ENCODE assay signal across 16 mouse cellular contexts in the genomic region with DNA sequence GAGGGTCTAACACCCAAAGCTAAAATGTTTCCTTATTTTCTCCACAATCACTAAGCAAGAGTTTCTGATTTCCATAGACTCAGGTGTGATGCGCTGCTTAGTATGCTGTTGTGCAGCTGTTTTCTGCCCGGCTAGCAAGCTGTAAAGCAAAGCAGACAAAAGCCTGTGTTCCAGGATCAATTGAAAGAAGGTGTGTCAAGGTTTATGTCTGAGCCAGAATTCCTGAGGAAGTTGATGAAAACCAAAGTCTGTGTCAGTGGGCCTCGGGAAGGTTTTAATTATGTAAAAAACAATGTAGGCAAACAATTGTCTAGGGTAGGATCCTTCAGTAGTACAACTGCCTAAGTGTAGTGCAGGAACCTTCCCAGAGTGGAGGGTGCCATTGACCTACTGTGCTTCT.
DNase-seq lines count a peak whose midpoint lies in the region; ATAC-seq and TF ChIP-seq lines count a peak whose summit lies in the region.
"Had no signal": no experiment of that assay in that cellular context is flagged by ENCODE, and none has a peak within 500 bp of the region (broad histone marks: within the 10 kb centered on the region; RNA-seq: fewer than 3 reads in every experiment).

No protein-coding gene starts in this region.

- DNase-seq in hindbrain, embryonic 10.5 days (ENCODE audit: low spot score): no peak
- no peak for DNase-seq in hindbrain, postnatal 0 days (ENCODE audit: low spot score)
- DNase-seq in neural tube, embryonic 10.5 days (ENCODE audit: extremely low spot score, low spot score): no peak
- peak; percentile 33 for DNase-seq in forelimb bud, embryonic 11.5 days (ENCODE audit: low read depth, low spot score)
- DNase-seq in left cerebral cortex, adult 11 months (ENCODE audit: low spot score): no peak
- DNase-seq in cerebellum, adult 18-20 months: no peak
- DNase-seq in cerebellum, adult 11 months: no peak
- DNase-seq: adrenal gland, postnatal 36 days; B cell, adult 2 months; cerebellum, adult 9-10 months; gastrocnemius, postnatal 36 days; lung, adult 2 months; thymus, adult 18-20 months had no signal

- H3K9ac ChIP-seq in hindbrain, postnatal 0 days (replicated peaks; ENCODE audit: low read length): no peak overlapping the region
- H3K9ac ChIP-seq in neural tube, embryonic 13.5 days: no peak overlapping the region

- H3K4me2 ChIP-seq in hindbrain, postnatal 0 days (ENCODE audit: low read depth, low read length): no peak overlapping the region
- no peak overlapping the region for H3K4me2 ChIP-seq in neural tube, embryonic 13.5 days

- WGBS in hindbrain, embryonic 10.5 days: 73% methylated on average over 3 of the region's 3 CpGs
- WGBS in hindbrain, postnatal 0 days: 67% methylated on average over 3 of the region's 3 CpGs
- WGBS in neural tube, embryonic 13.5 days: 66% methylated on average over 3 of the region's 3 CpGs

- H3K4me3 ChIP-seq in hindbrain, embryonic 10.5 days: no peak overlapping the region
- H3K4me3 ChIP-seq in hindbrain, postnatal 0 days (ENCODE audit: low read length): no peak overlapping the region
- H3K4me3 ChIP-seq in neural tube, embryonic 13.5 days: no peak overlapping the region

- ATAC-seq in hindbrain, postnatal 0 days: no peak
- no peak for ATAC-seq in neural tube, embryonic 13.5 days (ENCODE audit: low read depth)
- ATAC-seq: Patski had no signal

- peaks cover 29% of the 10 kb centered on the region for H3K4me1 ChIP-seq in hindbrain, embryonic 10.5 days (replicated peaks)
- H3K4me1 ChIP-seq in hindbrain, postnatal 0 days (ENCODE audit: insufficient read depth, low read length): no peaks in the 10 kb centered on the region
- peaks cover 33% of the 10 kb centered on the region for H3K4me1 ChIP-seq in neural tube, embryonic 13.5 days (replicated peaks)

- peak overlapping the region; percentile 71 for H3K27ac ChIP-seq in hindbrain, embryonic 10.5 days
- no peak overlapping the region for H3K27ac ChIP-seq in hindbrain, postnatal 0 days
- peak overlapping the region; percentile 81; the same call in 1 of the 2 replicates for H3K27ac ChIP-seq in neural tube, embryonic 13.5 days (replicated peaks)
- H3K27ac ChIP-seq: macrophage had no signal

- no peaks in the 10 kb centered on the region for H3K36me3 ChIP-seq in hindbrain, embryonic 10.5 days
- H3K36me3 ChIP-seq in hindbrain, postnatal 0 days (ENCODE audit: insufficient read depth, low read length): no peaks in the 10 kb centered on the region
- H3K36me3 ChIP-seq in neural tube, embryonic 13.5 days: no peaks in the 10 kb centered on the region

- no peaks in the 10 kb centered on the region for H3K27me3 ChIP-seq in hindbrain, embryonic 10.5 days (ENCODE audit: insufficient read depth, poor library complexity, severe bottlenecking)
- no peaks in the 10 kb centered on the region for H3K27me3 ChIP-seq in hindbrain, postnatal 0 days (ENCODE audit: insufficient read depth, low read length)
- no peaks in the 10 kb centered on the region for H3K27me3 ChIP-seq in neural tube, embryonic 13.5 days
- H3K27me3 ChIP-seq: Patski had no signal

- no peaks in the 10 kb centered on the region for H3K9me3 ChIP-seq in hindbrain, embryonic 10.5 days
- no peaks in the 10 kb centered on the region for H3K9me3 ChIP-seq in hindbrain, postnatal 0 days (ENCODE audit: low read length)
- H3K9me3 ChIP-seq in neural tube, embryonic 13.5 days: no peaks in the 10 kb centered on the region

- TF ChIP-seq CTCF in hindbrain, postnatal 0 days (IDR thresholded peaks at IDR 0.05; ENCODE audit: low read depth): no peak
